Mouse (Mus musculus) embryo, embryonic 9.5 days (tissue): ENCODE data around the gene Tmem198.

Experiments used
- DNase-seq: peaks from one replicate; pipeline ENCODE4 v3.0.0-alpha.2; 2017; ENCODE audit errors: extremely low spot score

The Tmem198 gene

DNA sequence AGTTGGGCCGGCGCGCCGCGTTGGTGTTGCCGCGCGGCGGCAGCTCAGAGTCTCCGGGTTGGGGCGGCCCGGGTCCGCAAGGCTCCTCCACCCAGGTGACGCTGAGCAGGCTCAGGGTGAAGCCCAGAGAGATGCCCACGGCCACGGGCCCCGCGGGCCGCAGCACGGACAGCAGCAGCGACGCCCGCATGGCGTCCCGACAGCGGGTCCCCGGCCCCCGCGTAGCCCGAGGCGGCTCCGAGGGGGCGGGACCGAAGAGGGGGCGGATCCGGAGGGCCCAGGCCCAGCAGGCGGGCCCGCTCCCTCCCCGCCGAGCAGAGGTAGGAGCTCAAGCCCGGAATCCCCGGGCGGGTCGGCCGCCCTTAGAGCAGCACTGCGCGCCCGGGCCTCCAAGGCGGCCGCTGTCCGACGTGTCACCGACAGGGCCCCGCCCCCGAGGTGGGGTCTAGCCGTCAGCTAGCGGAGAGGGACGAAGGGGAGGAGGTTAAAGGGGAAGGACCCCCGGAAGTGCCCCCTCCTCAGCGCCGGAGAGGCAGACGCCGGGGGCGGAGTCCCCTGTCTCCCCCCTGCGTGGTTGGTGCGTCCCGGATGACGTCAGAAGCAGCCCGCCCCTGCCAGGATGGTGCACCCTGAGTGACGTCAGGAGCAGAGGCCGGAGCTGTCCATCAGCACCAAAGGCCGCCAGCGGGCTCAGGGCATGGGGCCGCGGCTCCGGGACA is at the start of gene Tmem198, which contains the start of gene Chpf:
TSS of gene Tmem198 (plus strand) at position 617 of the 719 bp plus-strand sequence.
TSS of gene Chpf (minus strand) at position 392 of the 719 bp plus-strand sequence.
- peak; percentile 100 for DNase-seq

DNA sequence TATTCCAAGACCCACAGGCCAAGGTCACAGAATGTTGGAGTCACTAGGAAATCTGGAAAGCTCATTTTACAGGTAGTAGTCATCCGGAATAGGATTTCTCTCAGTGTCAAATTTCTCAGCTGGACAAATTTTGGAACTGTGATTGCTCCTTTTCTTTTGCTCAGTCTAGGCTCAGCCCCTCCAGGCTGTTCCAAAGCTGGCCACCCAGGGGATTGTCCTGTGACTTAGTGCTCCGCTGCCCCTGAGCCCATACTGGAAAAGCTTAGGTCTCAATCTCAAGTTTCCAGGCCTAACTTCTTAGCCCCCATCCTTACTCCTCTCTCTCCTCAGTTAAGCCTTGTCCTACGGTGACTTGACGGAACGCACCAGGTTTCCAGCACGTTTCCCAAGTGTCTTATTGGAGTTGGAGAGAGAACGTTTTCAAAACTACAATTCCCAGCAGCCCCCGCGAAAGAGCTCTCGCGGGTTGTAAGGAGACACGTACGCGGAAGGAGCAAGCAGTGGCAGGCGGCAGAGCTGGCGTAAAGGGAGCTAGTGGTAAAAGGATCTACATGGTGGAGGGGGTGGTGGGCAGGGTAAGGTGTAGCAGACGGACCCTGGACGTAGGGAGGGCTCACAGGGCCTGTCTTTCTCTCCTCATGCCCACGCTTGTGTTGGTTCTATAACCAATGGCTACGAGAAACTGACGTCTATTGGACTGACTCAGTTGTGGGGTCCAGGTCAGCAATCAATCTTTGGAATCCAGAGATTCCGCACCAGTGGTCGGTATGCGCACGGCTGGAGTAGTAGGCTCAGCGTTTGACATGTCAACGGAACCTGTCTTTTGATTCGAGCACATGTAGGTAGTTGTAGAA is 43.6 kb upstream of the Tmem198 start, which contains the start of gene Gmppa:
TSS of gene Gmppa (plus strand) at position 456 of the 854 bp plus-strand sequence.
- peak; percentile 88 for DNase-seq

DNA sequence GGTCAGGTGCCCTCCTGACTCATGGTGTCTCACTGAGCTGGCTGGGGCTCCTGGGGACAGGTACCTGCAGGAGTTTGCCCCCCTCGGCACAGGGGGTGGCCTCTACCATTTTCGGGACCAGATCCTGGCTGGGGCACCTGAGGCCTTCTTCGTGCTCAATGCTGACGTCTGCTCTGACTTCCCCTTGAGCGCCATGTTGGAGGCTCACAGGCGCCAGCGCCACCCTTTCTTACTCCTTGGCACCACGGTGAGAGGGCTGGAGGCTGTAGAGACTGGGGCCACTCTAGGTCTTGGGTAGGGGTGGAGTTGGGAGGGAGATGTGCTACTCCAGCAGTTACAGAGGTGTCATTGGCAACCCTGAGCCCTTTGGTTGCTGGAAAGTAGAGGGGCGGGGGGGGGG is 40.5 kb upstream of the Tmem198 start:
- DNase-seq = no peak

DNA sequence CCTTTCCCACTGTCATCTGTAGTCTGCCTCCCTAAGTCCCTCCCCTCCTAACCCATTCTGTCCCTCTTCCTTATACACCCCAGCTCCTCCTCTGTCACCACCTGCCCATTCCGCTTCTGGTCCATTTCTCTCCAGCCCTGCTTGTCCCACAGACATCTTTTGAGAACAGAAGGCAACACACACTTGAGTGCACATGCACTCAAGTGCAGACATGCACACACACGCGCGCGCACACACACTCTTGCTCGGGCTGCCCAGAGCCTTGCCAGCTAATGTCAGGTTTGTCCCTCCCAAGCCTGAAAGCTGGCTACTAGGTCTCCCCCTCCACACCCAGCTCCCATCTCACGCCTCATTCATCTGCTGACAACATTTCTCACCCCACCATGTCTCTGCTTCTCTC is 38.7 kb upstream of the Tmem198 start:
- no peak for DNase-seq

DNA sequence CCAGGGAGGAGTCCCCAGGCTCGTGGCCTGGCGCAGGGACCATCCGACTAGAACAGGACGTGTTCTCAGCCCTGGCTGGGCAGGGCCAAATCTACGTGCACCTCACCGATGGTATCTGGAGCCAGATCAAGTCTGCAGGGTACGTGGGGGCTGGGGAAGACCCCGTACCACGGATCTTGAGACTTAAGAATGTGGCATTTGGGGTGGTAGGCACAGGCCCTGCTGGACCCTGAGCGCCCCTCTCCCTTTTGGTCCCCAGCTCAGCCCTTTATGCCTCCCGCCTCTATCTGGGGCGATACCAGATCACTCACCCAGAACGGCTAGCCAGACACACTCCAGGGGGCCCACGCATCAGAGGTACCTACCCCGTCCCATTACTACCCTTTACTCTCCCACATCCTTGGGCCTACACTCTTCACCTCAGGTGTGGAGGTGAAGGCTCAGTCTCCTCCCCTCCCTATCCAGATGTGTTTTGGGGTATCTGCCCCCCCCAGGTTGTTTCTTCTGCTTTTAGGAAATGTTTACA is 37.8 kb upstream of the Tmem198 start:
- no peak for DNase-seq

DNA sequence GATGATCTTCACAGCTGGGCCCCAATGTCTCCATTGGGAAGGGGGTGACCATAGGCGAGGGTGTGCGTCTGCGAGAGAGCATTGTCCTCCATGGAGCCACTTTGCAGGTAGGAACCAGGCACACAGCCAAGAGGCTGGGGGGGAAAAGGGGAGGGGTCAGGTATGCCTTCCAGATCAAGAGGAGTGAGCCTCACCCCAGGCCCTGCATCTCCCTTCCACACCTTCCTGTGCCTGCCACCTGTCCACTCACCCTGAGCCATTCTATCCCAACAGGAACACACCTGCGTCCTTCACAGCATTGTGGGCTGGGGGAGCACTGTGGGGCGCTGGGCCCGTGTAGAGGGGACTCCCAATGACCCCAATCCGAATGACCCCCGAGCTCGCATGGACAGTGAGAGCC is 37.2 kb upstream of the Tmem198 start:
- no peak for DNase-seq

DNA sequence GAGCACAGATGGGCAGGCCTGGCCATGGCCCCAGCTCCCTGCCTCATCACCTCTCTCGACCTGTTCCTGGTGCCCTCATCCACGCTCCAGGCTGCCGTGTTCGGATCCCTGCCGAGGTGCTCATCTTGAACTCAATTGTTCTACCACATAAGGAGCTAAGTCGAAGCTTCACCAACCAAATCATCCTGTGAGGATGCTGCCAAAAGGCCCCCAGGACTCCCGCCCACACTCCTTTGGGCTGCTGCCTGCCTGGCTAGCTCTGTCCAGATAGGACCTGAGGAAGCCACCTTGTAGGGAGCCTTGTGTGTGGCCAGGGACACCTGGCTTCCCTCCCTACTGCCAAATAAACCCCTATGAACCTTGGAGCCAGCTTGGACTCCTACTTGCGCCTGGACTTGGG is 36.5 kb upstream of the Tmem198 start:
- no peak for DNase-seq

DNA sequence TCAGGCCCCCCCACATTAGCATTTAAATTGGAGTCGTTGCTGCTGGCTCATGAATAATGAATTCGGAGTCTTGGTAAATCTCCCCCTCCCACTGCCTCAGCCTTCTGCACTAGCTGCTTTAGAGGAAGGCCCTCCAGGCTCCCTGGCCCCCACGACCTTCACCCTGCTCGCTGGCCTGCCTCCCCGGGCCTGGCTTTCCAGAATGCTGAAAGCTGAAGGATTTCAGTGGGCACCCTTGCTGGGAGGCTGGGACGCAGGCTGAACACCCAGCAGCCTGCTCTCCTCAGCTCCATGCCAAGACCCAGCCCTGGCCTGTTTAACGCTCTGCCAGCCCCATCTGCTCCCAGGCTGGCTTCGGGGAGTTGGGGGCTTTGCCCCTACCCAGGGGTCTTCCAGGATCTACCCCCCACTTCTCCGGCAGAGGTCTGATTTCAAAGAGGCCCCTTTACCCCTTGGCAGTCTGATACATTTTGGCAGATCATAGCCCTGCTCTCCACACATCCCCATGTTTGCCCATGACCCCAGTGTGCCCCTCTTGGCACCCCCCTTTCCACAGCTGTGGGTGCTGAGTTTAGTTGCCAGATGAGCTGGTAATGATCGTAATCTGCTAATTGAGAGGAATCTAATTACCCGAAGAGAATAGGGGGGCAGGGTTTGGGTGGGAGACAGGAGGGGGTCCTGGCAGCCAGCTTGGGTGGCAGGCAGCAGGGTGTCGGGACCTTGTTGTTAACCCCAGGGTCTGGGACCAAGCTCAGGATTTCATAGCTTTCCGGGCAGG is 35.9 kb upstream of the Tmem198 start:
- no peak for DNase-seq

DNA sequence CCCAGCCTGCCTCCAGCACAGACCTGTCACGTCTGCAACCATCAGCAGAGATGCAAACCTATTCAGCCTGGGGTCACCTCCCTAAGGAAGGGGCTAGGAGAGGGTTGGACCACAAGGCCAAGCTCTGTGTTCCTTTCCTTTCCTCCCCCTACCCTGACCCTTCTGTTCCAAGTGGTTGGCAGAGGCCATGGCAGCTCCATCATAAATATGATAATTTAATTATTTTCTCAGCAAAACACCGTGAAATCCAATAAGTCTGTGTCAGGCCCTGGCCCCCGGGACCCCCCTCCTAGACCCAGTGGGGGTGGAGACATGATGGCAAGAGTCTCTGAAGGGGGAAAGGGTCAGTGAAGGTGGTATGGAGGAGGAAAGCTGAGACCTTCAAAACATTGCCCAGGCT is 35.1 kb upstream of the Tmem198 start:
- no peak for DNase-seq

DNA sequence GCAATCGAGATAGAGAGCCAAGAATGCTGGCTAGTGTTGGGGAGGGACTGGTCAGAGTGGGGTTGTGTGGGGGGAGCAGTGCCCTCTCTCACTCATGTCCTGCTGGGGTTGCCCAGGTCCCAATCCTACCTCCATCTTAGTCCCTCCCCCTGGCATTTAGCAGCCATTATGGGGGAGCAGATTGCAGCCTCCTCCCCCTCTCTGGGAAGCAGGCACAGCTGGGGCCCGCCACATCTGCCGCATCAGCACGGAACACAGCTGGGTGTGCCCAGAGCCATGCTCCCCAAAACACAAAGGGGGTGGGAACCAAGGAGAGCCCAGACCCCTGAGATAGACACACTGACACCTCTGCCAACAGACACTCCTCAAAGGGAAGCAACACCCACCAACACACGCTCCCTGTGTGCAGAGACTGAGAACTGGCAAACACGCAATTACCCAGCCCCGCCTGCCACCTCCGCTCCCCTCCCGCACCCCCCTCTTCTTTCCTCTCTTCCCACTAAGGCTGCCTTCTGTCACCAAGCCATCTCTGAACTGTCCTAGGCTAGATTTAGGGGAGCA is 34.1 kb upstream of the Tmem198 start:
- no peak for DNase-seq

DNA sequence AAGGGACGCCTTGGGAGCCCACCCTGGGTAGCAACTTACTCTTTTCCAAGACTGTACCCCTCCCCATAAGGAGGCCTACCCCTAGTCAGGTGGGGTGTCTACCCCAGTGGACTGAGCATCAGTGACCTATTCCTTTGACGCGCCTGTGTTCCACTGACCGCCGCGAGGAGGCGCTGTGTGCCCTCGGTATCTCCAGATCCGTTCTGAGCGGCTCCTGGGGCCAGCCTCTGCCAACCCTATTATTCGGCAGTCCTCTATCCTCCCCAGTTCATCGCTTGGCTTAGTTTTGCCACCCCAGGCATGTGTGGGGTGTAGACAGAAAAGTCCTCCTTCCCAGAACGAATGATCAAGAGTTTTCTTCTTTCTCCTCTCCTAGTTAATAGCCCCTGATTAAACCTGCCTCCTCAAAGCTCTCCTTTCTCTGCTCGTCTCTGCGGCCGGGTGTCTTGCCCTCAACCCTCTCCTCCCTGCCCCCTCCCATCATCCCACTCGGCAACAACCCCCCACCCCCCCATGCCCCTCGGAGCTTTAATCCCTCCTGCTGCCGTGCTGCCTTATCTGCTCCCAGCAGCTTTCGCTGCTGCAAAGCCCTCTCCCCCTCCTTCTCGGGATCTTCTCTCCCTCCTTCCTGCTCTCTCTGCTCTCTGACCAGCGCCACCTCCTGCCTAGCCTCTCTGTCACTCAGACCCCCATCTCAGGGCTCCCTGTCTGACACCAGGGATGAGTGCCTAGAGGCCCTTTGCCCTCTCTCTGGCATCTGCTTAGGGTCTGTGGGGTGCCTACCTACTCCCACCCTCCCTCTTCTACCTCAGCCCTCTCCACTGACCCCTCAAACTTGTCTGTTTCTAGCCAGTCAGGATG is 33.4 kb upstream of the Tmem198 start:
- DNase-seq = peak; percentile 84

DNA sequence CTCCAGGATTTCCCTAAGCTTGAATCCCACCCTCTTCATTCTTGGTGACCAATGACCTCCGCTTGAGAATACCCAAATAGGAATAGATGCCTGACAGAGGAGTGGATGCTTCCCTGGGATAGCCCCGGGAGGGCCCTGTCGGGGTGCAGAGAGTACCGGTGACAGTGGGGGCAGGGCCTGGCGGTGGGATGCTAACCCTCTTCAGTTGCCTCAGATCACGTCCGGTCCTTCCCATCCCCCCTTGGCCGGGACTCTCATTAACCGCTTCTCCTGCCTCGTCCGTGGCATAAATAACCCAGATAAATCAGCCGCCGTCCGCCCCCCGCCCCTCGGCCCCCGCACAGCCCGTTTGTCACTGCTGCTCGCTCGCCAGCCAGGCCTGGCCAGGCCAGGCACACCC is 32.7 kb upstream of the Tmem198 start:
- DNase-seq = peak; percentile 75

DNA sequence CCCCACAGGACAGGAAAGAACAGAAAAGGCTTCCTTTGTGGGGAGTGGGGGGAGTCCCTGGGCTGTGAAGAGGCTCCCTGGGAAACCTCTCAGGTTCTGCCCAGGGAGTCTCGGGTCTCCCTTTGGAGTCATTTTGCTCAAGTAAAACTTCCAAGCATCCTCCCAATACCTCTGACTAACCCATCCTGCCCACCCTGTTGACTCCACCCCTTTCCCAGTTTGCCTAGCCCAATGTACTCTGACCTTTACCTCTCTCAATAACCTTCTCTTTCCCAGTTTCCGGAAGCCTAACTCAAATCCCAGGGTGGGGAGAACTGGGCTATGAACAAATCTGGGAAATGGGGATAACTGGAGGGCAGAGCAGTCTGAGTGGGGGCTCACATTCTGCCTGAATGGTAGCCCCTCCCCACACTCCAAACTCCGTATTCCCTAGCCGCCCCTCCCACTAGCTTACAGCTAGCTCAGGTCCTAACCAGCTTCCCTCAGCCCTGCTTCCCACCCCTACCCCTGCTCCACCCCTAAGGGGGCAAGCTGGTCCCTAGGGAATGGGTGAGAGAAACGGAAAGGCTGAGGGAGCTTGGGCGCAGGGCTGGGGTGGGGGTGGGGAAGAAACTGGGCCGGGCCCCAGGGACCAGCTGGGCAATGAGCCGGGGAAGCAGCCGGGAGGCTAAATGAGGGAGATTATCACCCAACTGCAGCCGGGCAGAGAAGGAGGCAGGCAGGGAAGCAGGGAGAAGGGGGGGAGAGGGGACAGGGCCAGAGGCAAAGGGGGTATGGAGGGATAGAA is 31.9 kb upstream of the Tmem198 start:
- DNase-seq = no peak

DNA sequence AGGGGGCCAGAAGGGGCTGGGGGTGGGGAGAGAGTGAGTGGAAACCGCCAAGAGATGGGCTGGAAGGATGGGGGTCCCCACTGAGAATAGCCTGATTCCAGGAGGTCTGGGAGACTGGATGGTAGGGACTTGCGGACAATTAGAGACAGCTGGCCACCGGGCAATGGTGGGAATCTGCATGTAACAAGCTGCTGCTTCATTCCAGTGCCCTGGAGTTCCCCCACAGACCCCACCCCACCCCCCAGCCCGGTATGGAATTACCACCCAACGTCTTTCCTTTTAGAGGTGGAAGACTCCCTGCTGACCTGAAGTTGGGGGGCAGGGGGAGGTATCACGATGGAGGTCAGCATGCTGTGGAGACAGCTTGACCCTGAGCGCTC is 31.3 kb upstream of the Tmem198 start:
- DNase-seq = no peak

DNA sequence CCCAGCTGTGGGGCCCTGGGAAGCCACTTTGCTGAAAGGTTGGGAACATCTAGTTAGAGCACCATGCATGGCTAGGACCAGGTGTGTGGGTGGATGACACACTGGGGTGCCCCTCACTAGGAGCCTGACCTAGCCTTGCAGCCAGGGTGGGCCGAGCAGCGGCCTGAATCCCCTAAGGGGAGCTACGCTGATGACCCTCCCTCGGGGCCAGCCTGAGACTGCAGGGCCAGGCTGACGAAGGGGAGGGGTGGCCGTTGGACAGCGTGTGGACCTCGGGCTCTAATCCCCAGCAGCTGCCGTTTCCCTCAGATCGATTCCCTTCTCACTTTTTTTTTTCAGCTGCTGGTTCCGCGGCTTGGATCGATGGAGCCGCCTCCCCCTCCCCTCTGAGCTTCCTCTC is 30.4 kb upstream of the Tmem198 start:
- DNase-seq = no peak

DNA sequence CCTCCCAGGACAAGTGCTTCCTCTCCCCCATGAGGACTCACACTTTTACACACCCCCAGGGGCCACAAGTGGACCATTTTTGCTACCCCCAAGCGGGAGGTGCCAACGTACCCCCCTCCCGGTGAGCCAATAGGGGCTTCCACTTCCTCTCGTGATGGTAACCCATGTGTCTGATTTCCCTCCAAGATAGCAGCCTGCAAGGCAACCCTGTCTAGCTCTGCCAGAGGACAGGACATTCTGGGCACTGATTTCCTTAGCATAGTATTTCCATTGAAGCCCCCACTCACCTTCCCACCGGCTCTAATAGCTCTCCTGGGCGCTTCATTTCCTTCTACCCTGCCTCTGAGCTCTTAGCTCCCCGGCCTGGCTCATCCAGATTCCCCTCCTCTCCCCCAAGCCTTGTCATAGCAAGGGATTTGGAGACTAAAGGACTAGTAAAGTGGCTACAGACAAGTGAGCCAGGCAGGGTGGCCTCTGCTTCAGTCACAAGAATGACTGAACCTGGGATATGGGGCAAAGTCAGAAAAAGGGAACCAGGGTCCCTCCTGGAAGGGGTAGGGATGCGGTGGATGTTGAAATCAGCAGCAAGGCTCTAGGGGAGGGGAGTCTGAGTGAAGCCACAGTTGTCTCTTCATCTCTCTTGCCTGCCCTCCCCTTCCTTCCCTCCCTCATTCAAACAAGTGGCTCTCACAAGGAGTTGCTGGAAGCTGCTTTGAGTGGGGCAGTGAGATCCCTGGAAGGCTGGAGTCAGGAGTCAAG is 29.8 kb upstream of the Tmem198 start:
- DNase-seq = no peak

DNA sequence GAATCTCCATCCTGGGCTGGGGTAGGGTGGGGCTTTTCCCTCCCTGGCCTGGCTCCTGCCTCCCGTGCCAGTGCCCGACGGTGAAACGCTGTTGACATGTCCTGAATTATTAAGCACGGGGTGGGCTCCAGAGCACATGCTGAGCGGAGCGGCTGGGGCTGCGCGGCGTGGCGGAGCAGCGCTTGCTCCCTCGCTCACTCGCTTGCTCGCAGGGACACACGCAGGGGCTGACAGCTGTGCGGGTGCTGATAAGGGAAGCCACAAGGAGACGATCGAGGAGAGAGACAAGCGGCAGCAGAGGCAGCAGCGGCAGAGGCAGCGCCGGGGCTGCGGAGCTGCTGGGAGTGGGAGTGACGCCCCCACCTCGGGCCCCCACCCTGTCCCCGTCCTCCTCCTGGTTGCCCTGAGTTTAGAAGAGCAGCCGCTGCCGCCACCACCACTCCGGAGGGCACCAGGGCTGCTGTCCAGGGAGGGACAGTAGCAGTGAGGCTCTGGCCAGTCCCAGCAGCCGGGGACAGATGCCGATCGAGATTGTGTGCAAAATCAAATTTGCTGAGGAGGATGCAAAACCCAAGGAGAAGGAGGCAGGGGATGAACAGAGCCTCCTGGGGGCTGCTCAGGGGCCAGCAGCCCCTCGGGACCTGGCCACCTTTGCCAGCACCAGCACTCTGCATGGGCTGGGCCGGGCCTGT is 28.9 kb upstream of the Tmem198 start, which contains the start of gene Asic4:
TSS of gene Asic4 (plus strand) at position 123 of the 692 bp plus-strand sequence.
- no peak for DNase-seq

DNA sequence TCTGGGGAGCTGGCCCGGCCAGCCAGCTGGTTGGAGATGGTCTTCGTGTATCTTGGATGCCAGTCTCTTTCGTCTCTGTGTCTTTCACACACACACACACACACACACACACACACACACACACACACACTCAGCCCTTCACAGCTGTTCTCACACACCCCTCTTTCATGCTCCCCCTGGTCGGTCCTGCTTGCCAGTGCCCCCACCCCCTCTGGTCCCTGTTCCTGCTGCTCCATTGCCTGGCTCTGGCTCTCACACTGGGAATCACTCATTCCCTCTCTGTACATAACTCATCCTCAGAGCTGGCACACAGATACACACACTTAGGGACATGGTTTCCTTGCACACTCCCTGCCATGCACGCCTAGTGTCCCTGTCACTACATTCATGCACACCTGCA is 27.4 kb upstream of the Tmem198 start:
- no peak for DNase-seq
